Mouse (Mus musculus): ENCODE results near the gene Rnf151. TPM values are rescaled to one million over a fixed set of nuclear protein-coding genes. Genes with fewer than 3 reads are reported as not detected.
A peak's percentile ranks its signal among the peaks of the same experiment; 100 is the strongest.

Rnf151 gene
- total and polyA plus RNA-seq, 3 experiments, result 0.68 TPM; not detected in 2

- Histone ChIP-seq H3K9ac (ENCODE audit: low read depth, low read length) (peak within 1 kb of the TSS; percentile 40), H3K4me1 (ENCODE audit: control insufficient read depth, insufficient read depth, low read length) (no peaks in the 10 kb centered on the region; the same call in 1 of the 2 replicates)
- WGBS, result under 1% methylated on average over 70 of the region's 82 CpGs
These were observed 34.8 kb upstream of the Rnf151 start, which contains the start of gene Hs3st6 for GRCm38 (mm10) chr17:24752415-24753394. Hs3st6 (plus strand) TSS chr17:24752988.

GRCm38 (mm10) chr17:24751528-24751927 is 33.7 kb upstream of the Rnf151 start:
- WGBS, result 9% methylated on average over 4 of the region's 4 CpGs
- peaks cover 17% of the 10 kb centered on the region for H3K27me3 ChIP-seq (ENCODE audit: control insufficient read depth, insufficient read depth, low read length)

More at GRCm38 (mm10) chr17:24752415-24753394, 34.8 kb upstream of the Rnf151 start, which contains the start of gene Hs3st6:
- H3K27me3 ChIP-seq (ENCODE audit: control insufficient read depth, insufficient read depth, low read length), result peaks cover 17% of the 10 kb centered on the region
- TF ChIP-seq EP300 (IDR thresholded peaks at IDR 0.05; ENCODE audit: insufficient read depth, low read depth, low read length) (no peak), CTCF (IDR thresholded peaks at IDR 0.05) (no peak), POLR2A (IDR thresholded peaks at IDR 0.05; ENCODE audit: insufficient read depth, low read depth, low read length) (no peak)
- H3K36me3 ChIP-seq (ENCODE audit: control insufficient read depth, insufficient read depth, low read length), result no peaks in the 10 kb centered on the region
- DNase-seq, result peak in 1 of 2 experiments; percentile 32
- no peak within 1 kb of the TSS for H3K27ac ChIP-seq
- H3K4me3 ChIP-seq, result peak within 1 kb of the TSS; percentile 34
- intact Hi-C loops (cut with DNase I), result no loop called here
- H3K79me2 ChIP-seq (replicated peaks; ENCODE audit: control insufficient read depth, insufficient read depth, low read length), result no peaks in the 10 kb centered on the region

DNA sequence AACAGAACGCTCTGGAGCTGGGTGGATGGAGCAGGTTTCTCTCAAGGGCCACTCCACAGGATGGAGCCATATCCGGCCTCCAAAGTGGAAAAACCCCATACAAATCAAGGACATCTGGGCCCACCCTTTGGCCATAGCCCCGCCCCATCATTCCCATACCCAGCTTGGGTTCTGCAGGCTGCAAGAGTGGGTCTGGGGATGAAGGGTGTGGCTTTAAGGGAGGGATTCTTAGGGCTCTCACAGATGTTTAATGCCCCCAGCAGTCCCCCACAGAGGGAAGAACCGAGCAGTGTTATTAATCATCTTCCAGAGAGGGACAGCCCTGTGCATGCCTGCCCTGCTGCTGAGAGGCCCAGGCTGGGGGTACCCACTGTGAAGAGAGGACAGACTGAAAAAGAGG is 29.1 kb upstream of the Rnf151 start:
- 36% methylated on average over 4 of the region's 4 CpGs for WGBS
- DNase-seq, result no peak
- TF ChIP-seq CTCF (IDR thresholded peaks at IDR 0.05) (no peak), POLR2A (IDR thresholded peaks at IDR 0.05; ENCODE audit: insufficient read depth, low read depth, low read length) (no peak), EP300 (IDR thresholded peaks at IDR 0.05; ENCODE audit: insufficient read depth, low read depth, low read length) (no peak)
- H3K27ac ChIP-seq, result no peak overlapping the region
- intact Hi-C loops (cut with DNase I), result loop anchor here (10.0 kb wide), 1 partner anchor 268 kb away; the partner anchor contains the start of genes Cramp1l and Ift140
- no peaks in the 10 kb centered on the region for H3K79me2 ChIP-seq (replicated peaks; ENCODE audit: control insufficient read depth, insufficient read depth, low read length)
- H3K36me3 ChIP-seq (ENCODE audit: control insufficient read depth, insufficient read depth, low read length), result no peaks in the 10 kb centered on the region
- no peaks in the 10 kb centered on the region for H3K4me1 ChIP-seq (ENCODE audit: control insufficient read depth, insufficient read depth, low read length)
- H3K27me3 ChIP-seq (ENCODE audit: control insufficient read depth, insufficient read depth, low read length), result peaks cover 5% of the 10 kb centered on the region
- no peak overlapping the region for H3K4me3 ChIP-seq
- H3K9ac ChIP-seq (ENCODE audit: low read depth, low read length), result no peak overlapping the region

More at GRCm38 (mm10) chr17:24751528-24751927, 33.7 kb upstream of the Rnf151 start:
- Histone ChIP-seq H3K4me1 (ENCODE audit: control insufficient read depth, insufficient read depth, low read length) (no peaks in the 10 kb centered on the region; the same call in 1 of the 2 replicates), H3K27ac (no peak overlapping the region), H3K4me3 (no peak overlapping the region), H3K9ac (ENCODE audit: low read depth, low read length) (no peak overlapping the region), H3K79me2 (replicated peaks; ENCODE audit: control insufficient read depth, insufficient read depth, low read length) (no peaks in the 10 kb centered on the region), H3K36me3 (ENCODE audit: control insufficient read depth, insufficient read depth, low read length) (no peaks in the 10 kb centered on the region)
- no peak for TF ChIP-seq POLR2A (IDR thresholded peaks at IDR 0.05; ENCODE audit: insufficient read depth, low read depth, low read length)
- TF ChIP-seq EP300 (IDR thresholded peaks at IDR 0.05; ENCODE audit: insufficient read depth, low read depth, low read length), result no peak
- TF ChIP-seq CTCF (IDR thresholded peaks at IDR 0.05), result no peak
- no peak for DNase-seq
- intact Hi-C loops (cut with DNase I), result no loop called here

DNA sequence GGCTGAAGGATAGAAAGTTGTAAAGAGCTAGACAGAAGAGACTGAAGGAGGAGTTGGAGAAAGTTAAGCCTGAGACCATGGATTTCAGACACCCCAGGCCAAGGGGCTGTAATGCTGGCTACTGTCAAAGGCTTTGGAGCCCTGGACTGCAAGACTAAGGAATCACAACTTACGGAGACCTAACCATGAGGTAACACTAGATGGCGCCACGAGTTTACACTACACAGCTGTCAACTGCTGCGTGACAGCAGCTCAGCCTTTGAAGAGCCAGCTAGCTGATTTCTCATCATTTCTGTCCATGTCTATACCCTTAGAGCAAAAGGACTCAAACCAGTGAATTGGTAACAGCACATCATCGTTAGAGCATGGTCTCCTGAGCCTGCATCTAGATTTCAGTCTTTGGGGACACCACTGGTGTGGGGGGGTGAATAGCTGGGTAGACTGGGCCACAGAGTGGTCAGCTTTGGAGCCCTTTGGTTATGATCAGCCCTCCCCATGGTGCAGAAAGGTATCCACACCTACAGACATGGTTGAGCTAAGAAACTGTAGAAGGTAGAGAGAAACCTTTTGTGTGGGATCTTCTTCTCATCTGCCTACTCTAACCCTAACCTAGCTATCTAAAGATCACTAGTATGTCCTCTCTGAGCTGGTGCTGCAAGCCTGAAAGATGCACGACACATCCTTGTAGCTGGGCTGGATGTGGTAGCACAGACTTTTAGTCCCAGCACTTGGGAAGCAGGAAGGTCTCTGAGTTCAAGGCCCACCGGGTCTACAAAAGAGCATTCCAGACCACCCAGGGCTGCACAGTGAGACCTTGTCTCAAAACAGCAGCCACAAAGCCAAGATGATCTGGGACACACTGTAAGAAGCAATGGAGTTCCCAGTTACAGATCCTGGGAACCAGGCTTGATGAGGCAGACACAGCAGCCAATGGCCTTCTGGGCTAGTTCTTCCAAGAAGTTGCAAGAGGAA is 27.9 kb upstream of the Rnf151 start:
- 22% methylated on average over 7 of the region's 7 CpGs for WGBS
- peak; percentile 78 to 81 for DNase-seq
- TF ChIP-seq POLR2A (IDR thresholded peaks at IDR 0.05; ENCODE audit: insufficient read depth, low read depth, low read length), result no peak
- peak; percentile 93 for TF ChIP-seq EP300 (IDR thresholded peaks at IDR 0.05; ENCODE audit: insufficient read depth, low read depth, low read length)
- peak; percentile 96 for TF ChIP-seq CTCF (IDR thresholded peaks at IDR 0.05)
- Histone ChIP-seq H3K36me3 (ENCODE audit: control insufficient read depth, insufficient read depth, low read length) (no peaks in the 10 kb centered on the region), H3K4me3 (no peak overlapping the region), H3K4me1 (ENCODE audit: control insufficient read depth, insufficient read depth, low read length) (no peaks in the 10 kb centered on the region), H3K79me2 (replicated peaks; ENCODE audit: control insufficient read depth, insufficient read depth, low read length) (no peaks in the 10 kb centered on the region), H3K9ac (ENCODE audit: low read depth, low read length) (no peak overlapping the region), H3K27me3 (ENCODE audit: control insufficient read depth, insufficient read depth, low read length) (no peaks in the 10 kb centered on the region), H3K27ac (no peak overlapping the region)
- intact Hi-C loops (cut with DNase I), result loop anchor here (1.0 to 10.0 kb wide), 3 partner anchors 71 to 269 kb away; partner anchors contain the start of genes Cramp1l and Ift140

DNA sequence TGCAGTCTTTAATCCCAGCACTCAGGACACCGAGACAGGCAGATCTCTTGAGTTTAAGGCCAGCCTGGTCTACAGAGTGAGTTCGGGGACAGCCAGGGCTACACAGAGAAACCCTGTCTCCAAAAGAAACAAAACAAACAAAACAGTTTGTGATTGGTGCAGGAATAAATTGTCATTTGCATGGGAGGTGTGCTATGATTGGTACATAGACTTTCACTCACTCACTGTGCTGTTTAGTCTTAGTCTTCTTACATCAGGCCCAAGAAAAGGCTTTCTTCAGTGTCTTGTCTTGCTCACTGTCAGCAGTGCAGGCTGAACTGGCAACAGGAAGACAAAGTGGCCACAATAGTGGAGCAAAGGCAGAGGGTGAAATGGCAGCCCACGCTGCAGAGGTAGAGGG is 26.5 kb upstream of the Rnf151 start:
- no peaks in the 10 kb centered on the region for H3K27me3 ChIP-seq (ENCODE audit: control insufficient read depth, insufficient read depth, low read length)
- intact Hi-C loops (cut with DNase I), result loop anchor here (10.0 kb wide), 1 partner anchor 270 kb away; the partner anchor contains the start of genes Cramp1l and Ift140
- 72% methylated on average over 3 of the region's 3 CpGs for WGBS
- no peak overlapping the region for H3K27ac ChIP-seq
- no peak overlapping the region for H3K9ac ChIP-seq (ENCODE audit: low read depth, low read length)
- no peak for TF ChIP-seq CTCF (IDR thresholded peaks at IDR 0.05)
- no peak for TF ChIP-seq EP300 (IDR thresholded peaks at IDR 0.05; ENCODE audit: insufficient read depth, low read depth, low read length)
- TF ChIP-seq POLR2A (IDR thresholded peaks at IDR 0.05; ENCODE audit: insufficient read depth, low read depth, low read length), result no peak
- no peak overlapping the region for H3K4me3 ChIP-seq
- H3K36me3 ChIP-seq (ENCODE audit: control insufficient read depth, insufficient read depth, low read length), result no peaks in the 10 kb centered on the region
- DNase-seq, result no peak
- no peaks in the 10 kb centered on the region for H3K79me2 ChIP-seq (replicated peaks; ENCODE audit: control insufficient read depth, insufficient read depth, low read length)
- no peaks in the 10 kb centered on the region for H3K4me1 ChIP-seq (ENCODE audit: control insufficient read depth, insufficient read depth, low read length)
